In the genomic region with DNA sequence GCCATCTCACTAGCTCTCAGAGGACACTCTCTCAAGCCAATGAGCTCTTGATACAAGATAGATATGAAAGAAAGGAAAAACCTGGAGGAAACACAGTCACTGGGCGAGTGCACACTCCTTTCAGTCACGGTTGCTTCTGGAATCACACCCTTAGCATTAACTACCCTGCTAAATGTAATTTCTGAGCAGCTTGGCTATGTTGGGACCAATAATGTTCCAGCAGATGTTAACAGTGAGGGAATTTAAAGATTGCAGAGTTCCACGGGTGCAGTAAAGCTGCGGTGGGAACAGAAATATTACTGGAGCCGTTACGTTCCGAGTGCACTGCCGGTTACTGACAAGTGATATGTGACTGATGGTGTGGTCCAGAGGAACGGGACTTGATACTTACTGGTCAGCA, we compare ENCODE assay signal across 24 mouse cellular contexts.
A peak's percentile ranks its signal among the peaks of the same experiment; 100 is the strongest.
DNase-seq lines count a peak whose midpoint lies in the region; ATAC-seq and TF ChIP-seq lines count a peak whose summit lies in the region.
"Had no signal": no experiment of that assay in that cellular context is flagged by ENCODE, and none has a peak within 500 bp of the region (broad histone marks: within the 10 kb centered on the region; RNA-seq: fewer than 3 reads in every experiment).

No protein-coding gene starts in this region.

- H3K4me1 ChIP-seq in kidney, postnatal 0 days (replicated peaks; ENCODE audit: insufficient read depth, low read length) = no peaks in the 10 kb centered on the region
- 0 out of 2 replicates have a peak, but pooled peaks cover 4% of the 10 kb centered on the region for H3K4me1 ChIP-seq in limb, embryonic 13.5 days
- no peaks in the 10 kb centered on the region for H3K4me1 ChIP-seq in limb, embryonic 10.5 days
- no peaks in the 10 kb centered on the region for H3K4me1 ChIP-seq in limb, embryonic 14.5 days (ENCODE audit: control insufficient read depth, insufficient read depth, low read length)
- H3K4me1 ChIP-seq in neural tube, embryonic 14.5 days (ENCODE audit: control insufficient read depth, insufficient read depth, low read length) = no peaks in the 10 kb centered on the region; the same call in 1 of the 2 replicates
- H3K4me1 ChIP-seq: embryonic facial prominence, embryonic 13.5 days; embryonic facial prominence, embryonic 15.5 days; forebrain, embryonic 10.5 days; forebrain, embryonic 12.5 days; forebrain, embryonic 15.5 days had no signal

- no peak overlapping the region for H3K4me2 ChIP-seq in kidney, postnatal 0 days (ENCODE audit: low read length)
- H3K4me2 ChIP-seq in limb, embryonic 13.5 days (replicated peaks) = no peak overlapping the region
- H3K4me2 ChIP-seq in limb, embryonic 14.5 days (replicated peaks; ENCODE audit: low read depth, low read length, severe bottlenecking) = no peak overlapping the region
- no peak overlapping the region for H3K4me2 ChIP-seq in neural tube, embryonic 14.5 days (ENCODE audit: low read depth, low read length)
- H3K4me2 ChIP-seq: embryonic facial prominence, embryonic 13.5 days; embryonic facial prominence, embryonic 15.5 days; forebrain, embryonic 12.5 days; forebrain, embryonic 15.5 days had no signal

- H3K9me3 ChIP-seq in kidney, postnatal 0 days (replicated peaks; ENCODE audit: low read length) = no peaks in the 10 kb centered on the region
- no peaks in the 10 kb centered on the region for H3K9me3 ChIP-seq in limb, embryonic 13.5 days
- no peaks in the 10 kb centered on the region for H3K9me3 ChIP-seq in limb, embryonic 10.5 days (replicated peaks)
- no peaks in the 10 kb centered on the region for H3K9me3 ChIP-seq in limb, embryonic 14.5 days (ENCODE audit: control insufficient read depth, low read length)
- no peaks in the 10 kb centered on the region for H3K9me3 ChIP-seq in neural tube, embryonic 14.5 days (ENCODE audit: control insufficient read depth, low read length)
- H3K9me3 ChIP-seq: embryonic facial prominence, embryonic 13.5 days; embryonic facial prominence, embryonic 15.5 days; forebrain, embryonic 10.5 days; forebrain, embryonic 12.5 days; forebrain, embryonic 15.5 days had no signal

- ATAC-seq in kidney, postnatal 0 days (replicated peaks; ENCODE audit: low FRiP score, low read depth) = no peak
- peak; percentile 48; the same call in 1 of the 2 replicates for ATAC-seq in limb, embryonic 13.5 days (ENCODE audit: low FRiP score, low read depth)
- peak; percentile 60 for ATAC-seq in limb, embryonic 14.5 days (ENCODE audit: low FRiP score, low read depth)
- ATAC-seq in neural tube, embryonic 14.5 days (ENCODE audit: low read depth) = peak; percentile 49; the same call in 1 of the 2 replicates
- ATAC-seq: forebrain, embryonic 15.5 days had no signal

- no peaks in the 10 kb centered on the region for H3K36me3 ChIP-seq in kidney, postnatal 0 days (ENCODE audit: insufficient read depth, low read length)
- H3K36me3 ChIP-seq in limb, embryonic 13.5 days = no peaks in the 10 kb centered on the region
- no peaks in the 10 kb centered on the region for H3K36me3 ChIP-seq in limb, embryonic 10.5 days
- H3K36me3 ChIP-seq in limb, embryonic 14.5 days (ENCODE audit: control insufficient read depth, insufficient read depth, low read length) = no peaks in the 10 kb centered on the region
- H3K36me3 ChIP-seq in neural tube, embryonic 14.5 days (ENCODE audit: control insufficient read depth, insufficient read depth, low read length) = no peaks in the 10 kb centered on the region
- H3K36me3 ChIP-seq: embryonic facial prominence, embryonic 13.5 days; embryonic facial prominence, embryonic 15.5 days; forebrain, embryonic 10.5 days; forebrain, embryonic 12.5 days; forebrain, embryonic 15.5 days had no signal

- no peak overlapping the region for H3K27ac ChIP-seq in kidney, postnatal 0 days
- no peak overlapping the region for H3K27ac ChIP-seq in limb, embryonic 13.5 days
- no peak overlapping the region for H3K27ac ChIP-seq in limb, embryonic 10.5 days
- no peak overlapping the region for H3K27ac ChIP-seq in limb, embryonic 14.5 days (replicated peaks; ENCODE audit: low read depth, low read length)
- no peak overlapping the region; the same call in 1 of the 2 replicates for H3K27ac ChIP-seq in neural tube, embryonic 14.5 days (ENCODE audit: low read depth, low read length)
- H3K27ac ChIP-seq: embryonic facial prominence, embryonic 13.5 days; embryonic facial prominence, embryonic 15.5 days; forebrain, embryonic 10.5 days; forebrain, embryonic 12.5 days; forebrain, embryonic 15.5 days had no signal

- DNase-seq in kidney, postnatal 0 days (ENCODE audit: low spot score) = peak; percentile 44
- no peak for DNase-seq in kidney, adult 9 months
- DNase-seq in limb, embryonic 10.5 days (ENCODE audit: low spot score) = no peak
- DNase-seq in limb, embryonic 14.5 days (ENCODE audit: low spot score) = peak; percentile 19
- DNase-seq in layer of hippocampus, adult 9-10 months (ENCODE audit: low spot score) = no peak
- no peak for DNase-seq in right cerebral cortex, adult 2 months (ENCODE audit: low spot score in 2 of 2)
- DNase-seq: adrenal gland, adult 2 months; adrenal gland, postnatal 10 days; adrenal gland, postnatal 25 days; cerebellum, adult 11 months; cerebellum, adult 18-20 months; cerebellum, adult 8-10 months; cerebellum, adult 9-11 months; cerebellum, postnatal 14 days; cerebellum, postnatal 36 days; embryo, embryonic 11 days had no signal

- no peak overlapping the region for H3K4me3 ChIP-seq in kidney, postnatal 0 days (replicated peaks; ENCODE audit: low read depth, low read length)
- H3K4me3 ChIP-seq in limb, embryonic 13.5 days = no peak overlapping the region
- H3K4me3 ChIP-seq in limb, embryonic 10.5 days = no peak overlapping the region
- no peak overlapping the region for H3K4me3 ChIP-seq in limb, embryonic 14.5 days (replicated peaks; ENCODE audit: low read length)
- H3K4me3 ChIP-seq in neural tube, embryonic 14.5 days (ENCODE audit: low read depth, low read length) = no peak overlapping the region
- H3K4me3 ChIP-seq: embryonic facial prominence, embryonic 13.5 days; embryonic facial prominence, embryonic 15.5 days; erythroblast, embryonic 14.5 days; forebrain, embryonic 10.5 days; forebrain, embryonic 12.5 days; forebrain, embryonic 15.5 days had no signal

- no peak overlapping the region for H3K9ac ChIP-seq in kidney, postnatal 0 days (ENCODE audit: low read depth, low read length)
- no peak overlapping the region for H3K9ac ChIP-seq in limb, embryonic 13.5 days
- H3K9ac ChIP-seq in limb, embryonic 14.5 days (ENCODE audit: low read depth, low read length, severe bottlenecking) = no peak overlapping the region
- H3K9ac ChIP-seq in neural tube, embryonic 14.5 days (replicated peaks; ENCODE audit: low read depth, low read length) = no peak overlapping the region
- H3K9ac ChIP-seq: embryonic facial prominence, embryonic 13.5 days; embryonic facial prominence, embryonic 15.5 days; forebrain, embryonic 12.5 days; forebrain, embryonic 15.5 days had no signal

- WGBS in kidney, postnatal 0 days = 53% methylated on average over 9 of the region's 9 CpGs
- 50% methylated on average over 9 of the region's 9 CpGs for whole genome bisulfite sequencing in limb, embryonic 13.5 days
- 88% methylated on average over 9 of the region's 9 CpGs for WGBS in limb, embryonic 10.5 days
- 40% methylated on average over 9 of the region's 9 CpGs for WGBS in limb, embryonic 14.5 days
- 54% methylated on average over 9 of the region's 9 CpGs for WGBS in neural tube, embryonic 14.5 days

- no peaks in the 10 kb centered on the region for H3K27me3 ChIP-seq in kidney, postnatal 0 days (ENCODE audit: insufficient read depth, low read length)
- H3K27me3 ChIP-seq in limb, embryonic 13.5 days = 0 out of 2 replicates have a peak, but pooled peaks cover 3% of the 10 kb centered on the region
- no peaks in the 10 kb centered on the region for H3K27me3 ChIP-seq in limb, embryonic 10.5 days (ENCODE audit: low read depth, poor library complexity, severe bottlenecking)
- no peaks in the 10 kb centered on the region for H3K27me3 ChIP-seq in limb, embryonic 14.5 days (ENCODE audit: control insufficient read depth, insufficient read depth, low read length)
- no peaks in the 10 kb centered on the region for H3K27me3 ChIP-seq in neural tube, embryonic 14.5 days (ENCODE audit: control insufficient read depth, insufficient read depth, low read length)
- H3K27me3 ChIP-seq: embryonic facial prominence, embryonic 13.5 days; embryonic facial prominence, embryonic 15.5 days; forebrain, embryonic 12.5 days; forebrain, embryonic 15.5 days had no signal

- TF ChIP-seq POLR2A in limb, embryonic 14.5 days (IDR thresholded peaks at IDR 0.05; ENCODE audit: borderline replicate concordance, extremely low read depth, insufficient read depth, insufficient read length) = no peak

- no peak for TF ChIP-seq CTCF in kidney, postnatal 0 days (IDR thresholded peaks at IDR 0.05; ENCODE audit: low read depth)

Comparison
In these comparisons a context has a peak if more than half of its experiments do, and no peak if none do; other contexts are left out.
1. DNase-seq: peak in kidney, postnatal 0 days (single experiment) and limb, embryonic 14.5 days (single experiment); none in kidney, adult 9 months (single experiment), limb, embryonic 10.5 days (single experiment), layer of hippocampus, adult 9-10 months (single experiment) and right cerebral cortex, adult 2 months (0 of 2).